Mouse (Mus musculus): ENCODE measurements around the gene Clcn3.

Clcn3 gene

DNA sequence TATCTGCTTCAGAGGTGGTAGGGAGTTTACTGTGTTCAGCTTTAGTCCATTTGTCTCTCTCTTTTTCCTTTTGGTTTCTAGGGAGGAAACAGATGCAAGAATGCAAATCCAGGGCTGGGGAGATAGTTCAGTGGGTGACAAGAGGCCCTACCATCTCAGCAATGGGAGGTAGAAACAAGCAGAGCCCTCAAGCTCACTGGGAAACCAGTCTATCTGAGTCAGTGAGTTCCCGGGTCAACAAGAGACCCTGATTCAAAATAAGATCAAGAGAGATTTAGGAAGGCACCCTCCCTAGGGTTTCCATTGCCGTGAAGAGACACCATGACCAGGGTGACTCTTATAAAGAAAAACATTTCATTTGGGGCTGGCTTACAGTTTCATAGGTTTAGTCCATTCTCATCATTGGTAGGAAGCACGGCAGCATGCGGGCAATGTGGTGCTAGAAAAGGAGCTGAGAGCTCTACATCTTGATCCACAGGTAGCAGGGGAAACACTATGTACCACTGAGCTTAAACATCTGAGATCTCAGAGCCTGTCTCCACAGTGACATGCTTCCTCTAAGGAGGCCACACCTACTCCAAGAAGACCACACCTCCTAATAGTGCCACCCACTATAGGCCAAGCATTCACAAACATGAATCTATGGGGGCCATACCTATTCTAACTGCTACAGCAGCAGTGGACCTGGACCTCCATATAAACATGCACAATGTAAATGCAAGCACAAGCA is 114.7 kb downstream of the Clcn3 start:
- DNase-seq, result no peak

DNA sequence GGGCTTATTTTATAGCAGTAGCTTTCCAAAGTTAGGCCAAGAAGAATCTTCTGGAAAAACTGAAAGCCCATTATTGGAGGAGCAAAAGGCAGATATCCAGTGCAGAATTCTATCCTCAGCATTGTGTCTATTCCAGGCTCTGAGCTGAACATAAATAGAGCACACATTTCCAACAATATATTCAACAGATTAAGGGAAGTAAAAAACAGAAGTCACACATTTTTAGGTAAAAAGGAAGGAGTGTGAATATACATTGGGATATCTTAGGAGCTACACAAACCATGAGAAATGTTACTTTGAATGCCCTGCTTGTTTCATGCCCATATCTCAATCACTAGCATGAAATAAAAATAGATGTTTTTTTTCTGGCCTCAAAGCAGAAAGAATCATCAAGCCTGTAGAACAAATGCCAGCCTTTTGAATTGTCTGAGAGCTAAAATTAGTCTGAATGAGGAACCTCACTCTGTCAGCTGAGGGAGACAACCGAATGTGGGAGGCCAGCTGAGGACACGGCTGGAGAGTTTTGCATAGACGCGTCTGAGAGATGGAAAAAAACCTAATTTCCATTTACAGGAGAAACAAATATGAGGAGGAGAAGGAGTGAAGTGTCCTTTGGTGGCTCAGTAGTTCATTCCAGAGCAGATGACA is 115.5 kb downstream of the Clcn3 start:
- DNase-seq, result no peak

DNA sequence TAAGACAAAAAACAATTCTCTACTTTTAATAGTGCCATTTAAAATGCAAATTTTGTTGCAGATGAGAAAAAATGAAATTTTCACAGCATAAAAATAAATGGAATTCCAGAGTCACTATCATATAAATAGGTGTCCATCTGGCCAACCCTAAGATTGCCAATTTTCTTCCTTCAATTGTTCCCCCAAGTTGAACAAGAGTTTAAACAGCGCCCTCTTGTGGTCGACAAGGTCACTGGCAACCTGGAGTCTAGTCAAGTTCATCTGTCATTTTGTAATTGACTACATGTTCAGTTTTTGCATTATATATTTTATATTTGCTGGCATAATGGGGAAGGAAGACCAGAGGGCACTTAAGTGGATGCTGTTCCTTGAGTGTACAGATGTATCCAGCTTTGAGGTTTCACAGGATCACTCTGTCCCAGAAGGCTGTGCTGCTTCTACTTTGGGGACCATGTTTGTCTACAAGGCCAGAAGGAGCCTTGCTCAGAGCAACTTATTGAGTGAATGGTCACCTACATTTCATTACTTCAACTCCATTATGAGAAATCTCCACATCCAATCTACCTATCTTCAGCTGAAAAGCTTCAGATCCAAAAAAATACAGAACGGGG is 117.5 kb downstream of the Clcn3 start:
- peak; percentile 58 for DNase-seq

DNA sequence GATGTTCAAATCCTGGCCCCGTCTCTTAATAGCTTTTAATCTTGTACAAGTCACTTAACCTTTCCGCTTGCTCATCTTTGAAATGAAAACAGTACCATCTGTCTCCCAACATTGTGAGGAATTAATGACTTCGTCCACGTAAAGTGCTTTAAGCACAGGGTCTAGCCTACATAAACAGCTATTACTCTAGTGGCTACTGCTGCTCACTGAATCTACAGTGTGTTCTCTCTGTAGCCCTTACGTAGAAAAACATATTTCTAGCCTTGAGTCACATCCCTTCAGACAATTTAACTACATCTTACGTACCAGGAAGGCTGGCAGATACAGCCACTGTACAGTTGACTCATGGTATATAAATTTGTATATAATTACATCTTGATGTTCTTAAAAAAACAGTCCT is 118.2 kb downstream of the Clcn3 start:
- no peak for DNase-seq

DNA sequence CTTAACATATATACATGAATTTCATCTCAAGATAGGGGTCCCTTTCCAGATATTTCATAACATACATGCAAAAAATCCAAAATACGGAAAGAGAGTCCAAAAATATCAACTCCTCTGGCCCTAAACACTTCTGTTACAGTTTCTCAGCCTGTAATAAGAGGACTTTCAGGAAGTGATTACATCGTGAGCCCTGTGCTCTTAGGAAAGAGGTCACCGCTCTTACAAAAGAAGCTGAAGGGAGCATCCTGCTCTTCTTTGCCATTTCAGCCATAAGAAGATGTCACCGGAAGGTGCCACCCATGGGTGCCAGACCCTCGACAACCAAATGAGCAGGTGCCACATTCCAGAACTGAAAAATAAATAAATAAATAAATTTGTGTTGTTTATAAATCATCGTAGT is 121.3 kb downstream of the Clcn3 start:
- DNase-seq, result no peak

DNA sequence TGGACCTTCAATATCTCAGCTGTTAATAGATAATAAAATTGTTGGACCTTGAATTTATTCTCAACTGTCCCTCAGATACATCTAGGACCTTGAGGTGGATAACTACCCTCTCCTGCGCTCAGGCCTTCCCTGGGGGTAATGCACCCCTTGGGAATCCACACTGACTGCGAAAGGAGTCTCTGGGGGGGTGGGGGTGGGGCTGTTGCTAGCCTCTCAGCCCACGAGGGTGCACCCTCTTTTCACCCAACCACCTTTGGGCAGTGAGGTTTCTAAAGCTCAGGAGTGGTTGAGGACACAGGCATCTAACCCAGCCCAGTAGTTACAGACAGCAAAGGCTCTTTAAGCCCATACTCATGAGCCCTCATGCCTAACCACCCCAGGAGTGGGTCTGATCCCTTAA is 122.4 kb downstream of the Clcn3 start:
- DNase-seq, result no peak
